Mouse (Mus musculus): ENCODE data around the gene Pyurf.
A peak's percentile ranks its signal among the peaks of the same experiment; 100 is the strongest.

Gene Pyurf

GRCm38 (mm10) chr6:57691467-57692261 is at the start of gene Pyurf:
TSS of gene Pyurf (minus strand) at chr6:57692078.
- DNase-seq (ENCODE audit: low spot score) = peak; percentile 84

GRCm38 (mm10) chr6:57721347-57721746 is 29.5 kb upstream of the Pyurf start:
- DNase-seq (ENCODE audit: low spot score) = no peak

DNA sequence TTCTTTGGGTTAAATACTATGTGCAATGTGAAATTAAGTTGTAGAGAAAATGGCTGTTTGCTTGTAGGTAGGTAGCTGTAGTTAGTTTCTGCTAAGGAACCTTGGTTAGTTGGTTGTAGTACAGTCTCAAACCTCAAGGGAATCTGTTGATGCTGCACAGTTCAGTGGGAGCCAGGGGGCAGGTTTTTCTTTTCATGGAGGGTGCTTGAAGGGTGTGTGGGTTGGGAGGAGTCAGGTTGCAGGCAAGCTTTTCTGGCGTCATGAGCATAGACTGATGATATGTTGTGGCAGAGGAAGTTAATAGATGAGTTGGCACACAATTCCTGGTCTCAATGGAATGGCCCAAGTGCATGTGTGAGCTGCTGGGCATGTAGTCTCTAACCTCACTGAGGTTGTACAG is 19.8 kb upstream of the Pyurf start:
- DNase-seq (ENCODE audit: low spot score) = no peak

- DNase-seq (ENCODE audit: low spot score) = no peak
Observed at GRCm38 (mm10) chr6:57706721-57707120, 14.8 kb upstream of the Pyurf start.

- peak; percentile 17 for DNase-seq (ENCODE audit: low spot score)
Observed at GRCm38 (mm10) chr6:57703703-57704102, 11.8 kb upstream of the Pyurf start.

DNA sequence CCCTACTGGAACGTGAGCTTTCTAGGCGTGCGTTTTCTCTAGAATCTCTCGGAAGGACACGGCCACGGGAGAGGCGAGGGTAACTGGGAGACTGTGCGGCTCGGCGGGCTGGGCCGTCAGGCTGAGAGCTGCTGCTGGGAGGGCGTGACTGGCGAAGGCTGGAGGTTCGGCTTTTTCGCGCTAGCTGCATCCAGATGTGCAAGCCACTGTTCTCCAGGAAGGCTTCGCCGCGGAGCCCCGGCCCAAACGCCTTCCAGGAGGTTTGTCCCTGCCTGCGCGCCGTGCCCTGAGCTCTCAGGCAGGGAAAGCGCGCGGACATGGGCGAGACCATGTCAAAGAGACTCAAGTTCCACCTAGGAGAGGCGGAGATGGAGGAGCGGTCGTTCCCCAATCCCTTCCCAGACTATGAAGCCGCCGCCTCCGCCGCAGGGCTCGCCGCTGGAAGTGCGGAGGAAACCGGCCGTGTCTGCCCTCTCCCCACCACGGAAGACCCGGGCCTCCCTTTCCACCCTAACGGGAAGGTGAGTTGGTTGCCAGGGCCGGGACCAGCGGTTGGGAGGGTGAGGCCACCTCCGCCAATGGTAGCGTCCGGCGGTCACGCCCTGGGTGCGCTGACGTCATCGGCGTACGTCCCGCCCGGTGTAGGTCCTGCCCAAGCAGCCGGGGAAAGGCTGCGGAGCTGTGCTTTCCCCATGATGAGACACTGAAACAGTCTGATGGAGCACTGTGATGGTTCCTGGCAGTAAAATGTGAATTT is 11.0 kb upstream of the Pyurf start:
- DNase-seq (ENCODE audit: low spot score) = peak; percentile 94

DNA sequence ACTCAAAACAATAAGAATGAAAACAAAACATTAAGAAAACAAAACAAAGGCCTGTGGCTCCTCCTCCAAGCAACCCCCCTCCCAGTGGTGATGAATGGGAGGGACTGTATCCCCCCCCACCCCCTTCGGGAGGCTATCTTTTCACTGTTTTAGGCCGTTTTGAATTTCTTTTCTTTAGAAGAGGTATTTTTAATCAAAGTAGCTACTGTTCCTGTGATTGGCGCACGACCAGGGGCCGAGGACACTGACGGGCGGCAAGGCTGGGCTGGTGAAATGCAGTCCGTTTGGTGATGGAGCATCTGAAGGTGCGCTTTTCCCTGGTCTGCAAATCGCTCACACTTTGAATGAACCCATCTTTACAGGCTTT is 10.5 kb upstream of the Pyurf start, which contains the start of gene Lancl2:
TSS of gene Lancl2 (plus strand) at position 165 of the 367 bp plus-strand sequence.
- DNase-seq (ENCODE audit: low spot score) = no peak

DNA sequence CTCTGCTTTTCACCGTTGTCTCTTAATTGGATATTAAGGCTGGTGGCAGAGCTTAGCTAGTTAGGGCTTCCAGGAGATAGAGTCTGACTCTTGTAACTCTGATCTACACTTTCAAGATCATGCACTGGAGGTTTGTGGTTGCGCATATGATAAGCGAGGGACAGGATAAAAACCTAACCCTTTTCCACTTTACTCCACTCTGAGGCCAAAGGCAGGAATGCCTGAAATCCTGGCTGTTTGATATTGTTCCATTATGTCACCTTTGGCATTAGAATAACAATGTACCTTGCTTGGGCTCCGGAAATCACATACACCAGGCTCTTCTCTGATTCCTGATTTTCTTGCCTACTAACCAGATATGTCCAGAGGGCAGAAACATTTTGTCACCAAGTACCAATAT is 9.8 kb upstream of the Pyurf start:
- no peak for DNase-seq (ENCODE audit: low spot score)

DNA sequence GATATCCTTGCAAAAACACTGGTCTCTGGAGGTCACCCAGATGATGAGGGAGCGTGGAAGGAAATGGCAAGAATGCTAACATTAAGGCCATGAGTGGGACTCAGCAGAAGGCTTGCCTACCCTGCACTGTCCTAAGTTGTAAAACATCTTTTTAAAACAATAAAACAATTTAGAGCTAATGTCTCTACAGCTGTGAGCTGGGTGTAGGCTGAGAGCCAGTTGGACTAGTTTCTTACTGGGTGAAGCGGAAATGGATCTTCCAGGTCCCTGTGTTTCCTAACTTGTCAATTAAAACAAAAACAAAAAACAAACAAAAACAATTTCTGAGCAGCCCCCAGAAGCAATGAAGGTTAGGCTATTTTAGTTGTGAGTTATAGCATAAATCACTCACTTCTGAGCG is 1.2 kb upstream of the Pyurf start:
- no peak for DNase-seq (ENCODE audit: low spot score)

- DNase-seq (ENCODE audit: low spot score) = no peak
Observed at GRCm38 (mm10) chr6:57684156-57684555, 7.7 kb downstream of the Pyurf start.

- DNase-seq (ENCODE audit: low spot score) = no peak
Observed at GRCm38 (mm10) chr6:57661295-57661694, 30.6 kb downstream of the Pyurf start.

- DNase-seq (ENCODE audit: low spot score) = no peak
Observed at GRCm38 (mm10) chr6:57647256-57647655, 44.6 kb downstream of the Pyurf start.

GRCm38 (mm10) chr6:57641789-57642188 is 50.1 kb downstream of the Pyurf start:
- peak; percentile 4 for DNase-seq (ENCODE audit: low spot score)

GRCm38 (mm10) chr6:57639531-57639930 is 52.3 kb downstream of the Pyurf start:
- no peak for DNase-seq (ENCODE audit: low spot score)

All from c-Kit-positive CD71-positive TER-119-positive erythroid progenitor cells, embryonic 14.5 days (primary cell).